Mouse (Mus musculus) frontal cortex, adult 2 months (tissue): Measurements from ENCODE around the gene Naa35. TPM values are rescaled to one million over a fixed set of nuclear protein-coding genes. Genes with fewer than 3 reads are reported as not detected.

ENCODE experiments used
- DNase-seq, 2 experiments: peaks; one replicate each; pipeline ENCODE4 v3.0.0; 2022; ENCODE audit warnings: low spot score in 1 of 2; ENCODE audit errors: extremely low spot score in 1 of 2
- polyA plus RNA-seq: library from polyadenylated mRNA; depleted of rRNA; stranded (reverse); fragments of >200 nt; gene quantifications from 2 replicates; pipeline ENCODE4 v1.2.3, GENCODE M21; 2012; rRNA removed

Gene Naa35
- polyA plus RNA-seq = 52.8 and 65.3 TPM in 2 replicates

DNA sequence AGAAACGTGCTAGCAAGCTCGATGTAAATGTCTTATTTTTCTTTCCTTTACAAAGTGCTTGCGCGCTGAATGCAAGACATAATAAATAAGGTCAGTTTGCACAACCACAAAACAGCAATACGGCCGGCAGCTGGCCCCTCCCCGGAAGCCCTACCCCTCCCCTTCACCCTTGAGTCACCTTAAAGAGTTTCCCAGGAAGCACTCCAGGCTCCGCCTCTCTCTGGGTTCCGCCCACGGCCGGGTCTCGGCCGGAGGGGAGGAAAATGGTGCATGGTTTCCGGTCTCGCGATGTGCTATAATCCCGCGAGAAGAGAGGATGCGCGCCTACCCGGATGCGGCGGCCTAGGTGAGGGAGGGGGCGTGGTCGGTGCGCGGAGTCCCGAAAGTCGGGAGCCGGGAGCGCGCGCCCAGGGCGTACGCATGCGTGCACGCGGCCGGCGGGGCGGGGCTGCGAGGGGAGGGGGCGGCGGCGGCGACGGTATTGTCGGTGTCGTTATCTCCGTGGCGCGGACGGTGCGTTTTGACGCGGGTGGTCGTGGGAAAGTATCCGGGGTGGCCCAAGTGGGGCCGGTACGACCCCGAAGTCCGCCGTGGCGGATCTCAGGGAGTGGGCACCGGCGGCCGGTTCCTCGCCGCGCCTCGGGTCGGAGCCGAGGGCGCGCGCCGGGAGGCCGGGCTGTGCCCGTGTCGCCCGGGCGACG, at the start of gene Naa35, which contains the start of gene Agtpbp1:
Gene Naa35 (plus strand): TSS at position 313 of the 701 bp plus-strand sequence.
Gene Agtpbp1 (minus strand): TSS at position 281 of the 701 bp plus-strand sequence.
- DNase-seq = peak; percentile 98 to 100

DNA sequence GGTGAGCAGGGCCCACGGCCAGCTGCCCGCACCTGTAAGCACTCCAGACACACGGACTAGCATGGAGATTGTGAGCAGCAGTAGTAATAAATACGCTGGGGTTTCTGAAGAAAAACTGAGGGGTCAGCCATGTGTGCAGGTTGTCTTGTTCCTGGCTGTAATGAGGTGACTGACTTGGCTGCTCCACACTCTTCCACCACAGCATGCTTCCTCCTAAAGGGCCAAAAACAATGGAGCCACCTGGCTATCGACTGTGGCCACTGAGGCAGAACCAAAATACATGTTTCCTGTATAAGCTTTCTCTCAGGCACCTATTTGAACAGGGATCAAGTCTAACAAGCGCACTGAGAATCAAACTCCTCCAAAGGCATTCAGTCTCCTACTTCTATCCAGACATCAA, 49.3 kb upstream of the Naa35 start:
- DNase-seq = no peak

DNA sequence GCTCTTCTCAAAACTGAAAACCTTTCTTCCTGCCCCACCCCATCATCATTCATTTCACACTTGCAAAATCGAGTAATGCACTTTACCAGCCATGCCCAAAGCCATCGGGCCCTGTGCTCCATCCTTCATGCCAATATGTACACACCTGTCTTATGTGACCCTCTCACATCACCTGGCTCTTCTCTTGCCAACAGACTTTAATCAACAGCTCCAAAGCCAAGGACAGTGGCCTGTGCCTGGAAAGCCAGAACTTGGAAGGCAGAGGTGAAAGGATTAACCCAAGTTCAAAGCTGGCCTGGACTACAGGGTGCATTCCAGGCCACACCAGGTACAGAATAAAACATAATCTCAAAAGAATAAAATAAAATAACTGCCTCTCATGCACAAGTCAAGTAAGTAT, 48.4 kb upstream of the Naa35 start:
- DNase-seq = no peak

DNA sequence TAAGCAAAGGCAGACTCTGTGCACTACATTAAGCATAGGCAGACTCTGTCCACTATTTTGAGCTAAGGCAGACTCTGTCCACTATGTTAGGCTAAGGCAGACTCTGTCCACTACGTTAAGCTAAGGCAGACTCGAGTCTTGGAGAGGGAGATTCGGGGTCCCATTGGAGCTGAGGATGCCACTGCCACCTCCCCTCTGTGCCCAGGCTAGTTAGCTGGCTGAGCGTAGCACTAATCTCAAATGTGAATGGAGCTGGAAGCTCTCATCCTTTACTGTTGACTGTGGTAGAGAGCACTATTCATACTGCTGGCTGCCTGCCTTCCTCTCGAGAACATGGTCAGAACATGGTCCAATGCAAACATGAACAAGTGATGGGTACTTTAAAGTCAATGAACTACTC, 46.4 kb upstream of the Naa35 start:
- DNase-seq = no peak

DNA sequence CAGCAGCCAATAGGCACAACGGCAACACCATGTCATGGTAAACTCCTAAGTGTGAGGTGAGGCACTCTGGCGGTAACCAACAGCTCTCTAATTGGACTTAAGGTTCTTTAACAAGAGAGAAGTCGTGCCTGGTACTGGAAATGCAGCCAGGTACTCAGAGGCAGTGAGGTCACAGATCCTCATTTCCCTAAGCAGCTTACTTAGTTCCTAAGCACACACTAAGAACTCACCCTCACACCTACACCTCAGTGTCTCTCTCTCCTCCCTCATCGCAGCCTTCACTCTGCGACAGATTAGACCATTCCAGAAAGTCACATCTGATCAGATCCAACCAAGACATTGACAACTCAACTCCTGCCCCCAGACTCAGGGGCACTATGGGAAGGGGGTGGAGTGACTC, 45.0 kb upstream of the Naa35 start:
- DNase-seq = no peak

DNA sequence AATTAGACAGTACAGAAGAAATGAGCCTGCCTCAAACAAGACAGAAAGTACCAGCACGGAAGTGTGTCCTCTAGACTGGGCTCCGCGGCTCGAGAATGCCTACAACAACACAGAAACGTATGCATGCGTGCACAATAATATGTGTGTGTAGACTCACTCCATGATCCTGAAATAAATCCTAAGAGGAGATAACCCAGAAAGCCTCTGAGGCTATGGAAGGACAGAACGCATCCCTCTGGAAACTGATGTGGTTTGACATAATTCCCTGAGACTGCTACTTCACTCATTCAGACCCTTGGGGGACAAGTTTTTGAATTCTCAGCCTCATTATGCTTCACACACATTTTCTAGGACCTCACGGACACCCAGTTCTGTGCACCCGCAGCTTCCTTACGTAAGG, 42.6 kb upstream of the Naa35 start:
- no peak for DNase-seq

DNA sequence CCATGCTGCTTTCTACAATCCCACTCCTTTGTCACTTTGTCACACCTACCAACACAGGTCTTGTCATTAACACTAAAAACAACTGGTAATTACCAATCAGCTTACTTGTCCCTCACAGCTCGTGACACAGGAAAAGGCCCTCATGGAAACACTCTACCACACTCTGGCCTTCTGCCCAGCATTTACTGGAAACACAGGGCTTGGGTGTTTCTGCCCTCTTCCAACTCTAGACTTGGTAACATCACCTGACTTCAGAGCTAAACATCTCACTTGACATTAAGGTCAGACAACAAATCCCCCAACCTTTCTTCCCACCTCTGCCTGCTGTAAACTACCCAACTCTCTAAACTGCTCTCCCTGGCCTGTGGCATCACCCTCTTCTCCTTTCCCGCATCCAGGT, 38.0 kb upstream of the Naa35 start:
- no peak for DNase-seq

DNA sequence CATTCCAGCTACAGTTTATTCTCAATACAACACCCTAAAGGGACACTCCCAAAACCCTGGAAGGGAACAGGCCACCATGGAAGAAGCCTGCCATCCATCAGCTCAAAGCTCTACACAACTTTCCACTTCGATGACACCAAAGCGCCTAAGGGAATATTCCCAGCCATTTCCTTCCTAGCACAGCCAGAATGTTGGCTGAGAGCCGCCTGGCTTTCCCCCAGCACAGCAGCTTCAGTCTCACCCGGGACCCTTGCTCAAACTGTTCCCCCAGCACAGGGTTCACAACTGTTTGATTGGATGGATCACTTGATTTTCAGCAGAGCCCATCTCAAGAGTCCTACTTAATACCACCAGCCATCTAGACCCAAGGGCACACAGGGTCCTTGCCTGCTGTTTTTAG, 37.3 kb upstream of the Naa35 start:
- no peak for DNase-seq

DNA sequence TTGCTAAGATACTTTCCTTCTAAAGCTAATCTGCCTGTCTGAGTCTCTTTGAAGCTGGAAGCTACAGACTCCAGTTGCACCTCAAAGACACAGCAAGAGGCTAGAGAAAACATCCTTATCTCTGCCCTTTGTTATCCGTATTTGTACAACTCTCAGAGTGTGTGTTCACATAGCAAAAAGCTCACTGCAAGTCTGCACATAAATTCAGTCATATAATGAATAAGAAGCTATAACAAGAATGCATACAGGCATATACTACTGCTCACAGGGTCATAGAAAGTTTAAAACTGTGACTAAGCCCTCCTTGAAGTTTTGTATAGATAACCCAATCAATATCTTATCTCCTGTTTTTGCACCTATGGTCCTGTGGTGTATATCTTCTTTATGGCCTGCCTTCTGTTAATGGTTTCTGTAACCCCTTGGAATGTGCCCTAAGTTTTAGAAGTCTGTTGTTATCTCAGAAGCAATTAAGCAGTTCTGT, 35.7 kb upstream of the Naa35 start:
- DNase-seq = no peak

DNA sequence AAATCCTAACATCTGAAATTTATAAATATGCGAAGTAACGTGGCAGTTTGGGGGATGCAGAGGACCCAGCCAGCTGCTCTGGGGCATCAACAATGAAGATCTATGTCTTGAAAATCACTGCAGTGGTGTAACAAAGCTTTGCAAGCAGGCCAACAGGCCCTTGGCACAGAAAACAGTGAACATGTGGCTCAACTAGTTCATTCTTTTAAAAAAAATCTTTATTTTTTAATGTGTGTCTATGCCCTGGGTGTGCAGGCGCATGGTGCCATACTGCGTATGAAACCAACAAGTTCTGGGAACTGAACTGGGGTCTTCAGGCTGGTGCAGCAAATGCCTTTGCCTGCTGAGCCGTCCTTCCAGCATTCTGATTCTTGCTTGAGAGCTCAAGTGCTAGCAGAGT, 32.8 kb upstream of the Naa35 start:
- no peak for DNase-seq

DNA sequence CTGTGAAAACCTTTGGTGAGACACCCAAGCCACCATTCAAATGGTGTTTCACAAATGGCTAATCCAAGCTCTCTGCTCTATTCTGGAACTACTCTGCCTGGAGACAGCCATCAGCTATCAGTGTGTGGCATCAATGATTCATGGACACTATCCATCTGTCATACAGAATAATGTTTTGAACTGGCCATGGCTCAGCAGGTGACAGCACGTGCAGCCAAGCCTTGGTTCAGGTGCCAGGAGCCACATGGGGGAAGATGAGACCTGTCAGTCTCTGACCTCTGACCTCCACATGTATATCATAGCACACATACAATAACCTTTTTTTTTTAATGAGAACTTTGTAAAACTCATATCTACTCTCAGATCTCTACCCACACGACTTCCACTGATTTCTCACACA, 32.3 kb upstream of the Naa35 start:
- DNase-seq = no peak

DNA sequence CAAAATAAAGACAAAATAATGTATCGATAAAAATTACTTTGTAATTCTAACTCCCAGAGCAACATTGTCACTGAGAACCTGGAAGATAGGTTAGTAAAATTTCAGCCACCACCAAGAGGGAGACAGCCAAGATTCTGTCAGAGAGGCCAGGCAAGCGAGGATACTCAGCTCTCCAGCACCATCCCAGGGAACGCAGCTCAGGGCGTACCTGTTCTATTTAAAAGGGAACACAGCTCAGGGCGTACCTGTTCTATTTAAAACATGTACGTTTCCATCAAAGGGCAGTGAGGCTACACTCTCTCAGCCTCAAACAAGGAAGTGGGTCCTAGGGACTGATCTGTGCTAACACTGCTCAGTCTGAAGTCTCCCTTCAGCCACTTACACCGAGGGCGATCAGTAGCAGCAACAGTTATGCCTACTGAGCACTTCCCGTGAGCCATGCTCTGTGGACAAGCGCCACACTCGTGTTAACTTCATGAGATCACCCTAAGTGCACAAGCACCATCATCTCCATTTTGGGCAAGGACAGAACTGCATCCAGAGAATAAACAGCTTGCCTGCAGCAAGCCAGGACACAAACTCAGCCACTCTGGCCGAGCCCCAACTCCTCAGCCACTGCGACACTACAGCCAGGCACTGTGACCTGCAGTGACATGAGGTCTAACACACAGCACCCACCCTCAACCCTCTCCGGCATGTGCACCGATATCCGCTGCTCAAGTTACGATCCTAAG, 30.1 kb upstream of the Naa35 start:
- DNase-seq = no peak

DNA sequence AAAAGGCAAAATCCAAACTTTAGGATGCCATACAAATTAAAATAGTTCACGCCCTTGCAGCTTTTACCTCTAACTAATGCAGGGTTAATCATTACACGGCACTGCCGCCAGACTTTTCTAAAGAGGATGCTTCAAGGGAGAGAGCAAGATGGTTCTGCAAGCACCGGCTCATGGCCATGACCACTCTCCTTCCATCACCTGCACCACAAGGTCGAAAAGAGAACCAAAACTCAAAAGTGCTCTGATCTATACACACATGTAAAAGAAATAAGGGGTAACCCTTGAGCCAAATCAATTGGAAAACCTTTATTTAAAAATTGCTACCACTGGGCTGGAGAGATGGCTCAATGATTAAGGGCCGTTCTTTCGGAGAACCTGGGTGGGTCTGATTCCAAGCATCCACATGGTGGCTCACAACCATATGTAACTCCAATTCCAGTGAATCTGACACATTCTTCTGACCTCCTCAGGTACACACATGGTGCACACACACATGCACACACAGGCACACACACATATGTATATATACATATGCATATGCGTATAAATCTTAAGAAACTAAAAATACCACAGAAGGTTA, 29.4 kb upstream of the Naa35 start:
- no peak for DNase-seq

DNA sequence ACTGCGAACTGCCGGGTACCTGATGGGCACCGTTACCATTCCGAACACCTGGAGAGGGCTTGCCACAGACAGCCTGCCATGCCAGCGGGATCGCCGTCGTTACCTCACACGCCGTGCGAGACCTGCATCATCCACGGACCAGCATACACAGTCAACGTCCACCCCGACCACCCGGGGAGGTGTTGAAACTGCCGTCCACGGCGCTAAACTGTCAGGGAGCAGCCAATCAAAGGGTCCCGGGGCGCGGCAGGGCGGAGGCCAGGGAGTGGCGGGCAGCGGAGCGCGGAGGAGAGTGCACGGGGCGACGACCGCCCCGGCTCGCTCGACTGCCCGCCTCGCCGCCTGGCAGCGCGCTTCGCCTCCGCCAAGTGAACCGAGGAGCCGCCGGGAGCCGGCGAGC, 28.4 kb upstream of the Naa35 start:
- peak in 1 of 2 experiments; percentile 38 for DNase-seq

DNA sequence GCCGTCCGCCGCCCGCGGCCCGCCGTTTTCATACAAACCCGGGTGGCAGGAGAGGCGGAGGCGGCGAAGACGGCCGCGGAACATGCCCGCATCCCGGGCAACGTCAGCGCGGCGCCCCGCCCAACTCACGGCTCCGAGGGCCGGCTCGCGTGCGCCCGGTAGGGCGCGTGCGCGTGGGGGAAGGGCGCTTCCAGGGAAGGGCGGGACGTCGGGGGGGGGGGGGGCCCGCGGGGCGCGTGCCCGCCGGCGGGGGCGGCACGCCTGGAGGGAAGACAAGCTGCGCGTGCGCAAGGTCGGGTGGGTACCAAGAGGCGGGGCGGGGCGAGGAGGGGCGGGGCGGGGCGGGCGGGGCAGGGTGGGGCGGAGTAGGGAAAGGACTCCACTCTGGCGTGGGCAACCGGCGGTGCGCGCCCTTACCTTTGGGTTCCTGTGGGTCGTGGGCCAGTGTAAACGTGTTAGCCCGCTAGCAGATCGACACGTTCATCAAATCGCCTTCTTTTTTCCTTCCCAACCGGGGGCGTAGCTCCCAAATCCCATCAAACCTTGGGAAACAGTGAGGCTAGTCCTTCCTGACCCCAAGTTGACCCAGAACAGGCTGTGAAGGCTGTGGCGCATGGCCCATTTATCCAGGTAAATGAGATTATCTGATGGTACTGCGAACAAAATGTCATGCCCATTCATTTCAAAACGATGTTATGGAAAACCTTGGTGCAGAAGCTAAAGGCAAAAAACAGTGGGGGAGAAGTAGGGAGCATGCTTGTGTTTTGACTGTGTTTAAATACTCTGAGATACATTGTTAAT, 27.7 kb upstream of the Naa35 start:
- peak; percentile 47 to 90 for DNase-seq

DNA sequence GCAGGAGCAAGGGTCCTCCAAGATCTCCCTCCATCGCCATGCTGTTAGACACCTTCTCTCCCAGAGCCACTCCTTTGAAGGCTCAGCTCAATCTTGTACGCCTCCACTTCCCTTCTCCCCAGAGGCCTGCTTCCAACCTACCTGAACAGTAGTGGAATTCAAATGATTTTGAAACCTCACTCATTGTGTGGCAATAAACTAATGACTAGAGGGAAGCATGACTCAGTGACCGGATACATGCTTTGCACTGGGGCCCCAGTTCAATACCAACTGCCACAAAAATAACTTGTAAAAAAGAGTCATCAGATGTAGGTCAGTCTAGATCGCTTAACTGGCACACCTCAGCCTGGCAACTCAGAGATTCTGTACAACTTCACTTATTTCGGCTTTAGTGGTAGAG, 26.3 kb upstream of the Naa35 start:
- no peak for DNase-seq

DNA sequence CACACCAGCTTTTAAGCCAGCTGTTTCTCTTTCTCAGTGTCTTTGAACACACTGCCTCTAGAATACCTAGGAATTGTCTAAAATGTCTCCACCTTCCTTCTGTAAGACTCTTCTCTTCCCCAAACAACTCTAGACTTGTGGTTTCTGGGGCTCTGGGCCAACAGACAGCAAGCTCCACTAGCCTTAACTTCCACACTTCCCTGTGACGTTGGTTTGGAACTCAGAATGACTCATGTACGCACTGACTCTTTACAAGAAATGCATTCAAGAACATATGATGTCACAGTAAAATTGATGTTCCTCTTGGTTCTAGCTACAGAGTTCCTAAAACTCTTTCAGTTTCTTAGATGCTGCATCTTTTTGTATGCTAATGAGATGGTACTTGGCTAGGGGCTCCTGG, 22.6 kb upstream of the Naa35 start:
- no peak for DNase-seq

DNA sequence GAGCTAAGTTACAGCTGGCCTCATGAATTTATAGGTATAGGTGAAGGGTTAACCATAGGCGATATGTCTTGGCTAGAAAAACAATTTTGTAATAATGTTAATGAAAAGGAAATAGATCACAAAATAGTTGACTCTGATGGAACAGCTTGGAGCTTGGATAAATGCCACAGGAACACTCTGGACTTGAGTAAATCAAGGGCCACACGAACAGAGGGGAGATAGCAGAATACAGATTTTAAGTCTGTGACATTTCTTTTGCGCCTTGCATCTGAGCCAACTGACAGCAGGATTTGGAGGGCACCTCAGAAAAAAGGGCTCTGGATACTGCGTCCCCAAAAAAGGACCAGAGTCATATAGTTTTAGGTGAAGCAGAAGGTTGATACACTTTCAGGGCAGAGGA, 20.6 kb upstream of the Naa35 start:
- no peak for DNase-seq

DNA sequence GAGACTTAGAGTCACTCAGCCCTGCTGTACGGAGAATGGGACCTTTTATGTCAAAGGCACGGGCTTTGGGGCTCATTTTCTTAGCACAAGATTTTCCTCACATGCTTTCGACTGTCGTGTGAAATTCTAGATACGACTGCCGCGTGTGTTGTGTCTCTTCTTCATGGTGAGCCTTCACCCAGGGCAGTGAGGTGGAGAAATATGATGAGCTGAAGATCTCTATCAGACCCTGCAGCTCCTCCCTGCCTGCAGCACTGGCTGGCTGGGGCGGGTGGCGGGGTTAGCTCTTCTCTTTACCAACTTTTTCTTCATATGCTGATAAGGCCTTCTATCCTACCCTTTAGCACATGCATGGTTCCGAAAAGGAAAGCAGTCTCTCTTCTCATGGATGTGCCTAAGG, 20.1 kb upstream of the Naa35 start:
- DNase-seq = no peak

DNA sequence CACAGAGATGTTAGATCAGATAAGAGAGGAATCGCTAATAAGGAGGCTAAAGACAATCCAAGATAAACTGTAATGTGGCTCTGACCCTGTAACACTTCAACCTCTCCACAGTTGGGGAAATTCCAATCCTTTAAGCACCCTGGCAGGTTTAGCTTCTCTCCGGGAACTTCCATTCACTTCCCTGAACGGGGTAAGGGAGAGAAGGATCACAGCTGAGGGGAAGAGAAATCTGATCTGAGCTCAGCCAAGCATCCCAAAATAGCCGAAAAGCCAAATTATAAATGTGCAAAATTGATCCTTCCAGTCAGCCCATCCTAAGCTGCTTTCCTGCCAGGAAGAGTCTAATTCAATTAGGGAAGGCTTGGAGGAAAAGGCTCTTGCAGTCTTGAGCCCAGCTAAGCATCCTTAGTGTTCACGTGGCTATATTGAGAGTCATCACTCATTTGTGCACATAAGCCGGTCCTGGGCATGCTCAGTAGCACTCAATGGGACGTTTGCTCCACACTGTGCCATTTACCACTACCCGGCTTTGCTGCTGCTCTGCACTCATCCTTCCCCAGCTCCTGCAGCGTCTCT, 19.0 kb upstream of the Naa35 start:
- peak in 1 of 2 experiments; percentile 23 for DNase-seq

DNA sequence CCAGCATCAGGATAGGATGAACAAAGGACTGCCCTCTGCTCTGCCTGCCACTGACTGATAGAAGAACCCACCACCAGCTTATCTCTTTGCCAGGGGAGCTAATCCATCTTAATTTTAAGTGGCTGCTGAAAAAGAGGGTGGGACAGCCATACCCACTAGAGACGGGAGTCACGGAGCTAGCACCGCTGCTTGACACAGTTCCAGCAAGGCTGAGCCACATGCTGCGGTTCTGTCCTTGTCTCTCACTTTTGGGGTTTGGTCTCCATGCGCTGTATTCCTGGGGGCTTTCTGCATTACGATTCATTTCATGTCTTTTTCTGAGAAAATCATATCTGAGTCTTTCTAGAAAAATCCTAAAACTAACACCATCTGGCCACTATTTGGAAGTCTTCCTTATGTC, 14.0 kb upstream of the Naa35 start:
- no peak for DNase-seq
